Mouse (Mus musculus) forebrain, embryonic 13.5 days (tissue): Measurements from ENCODE around the gene Sema4d. TPM values are rescaled to one million over a fixed set of nuclear protein-coding genes. Genes with fewer than 3 reads are reported as not detected.

ENCODE experiments used
- ATAC-seq: fragments of 200-750 bp; cut with Nextera tagmentation; 2 replicates; pipeline ENCODE4 v1.8.0; 2017
- H3K27ac ChIP-seq: fragments of 300-500 bp; sonication (generic); 2 replicates; pipeline ENCODE4 v1.5.1; 2015; ENCODE audit warnings: inconsistent platforms, mild to moderate bottlenecking, moderate library complexity
- H3K27me3 ChIP-seq: fragments of 300-500 bp; sonication (generic); 2 replicates; pipeline ENCODE4 v1.6.1; 2015; ENCODE audit warnings: mild to moderate bottlenecking, inconsistent platforms
- H3K36me3 ChIP-seq: fragments of 300-500 bp; sonication (generic); 2 replicates; pipeline ENCODE4 v1.6.1; 2015; ENCODE audit warnings: mild to moderate bottlenecking, inconsistent platforms; ENCODE audit not compliant: poor library complexity, severe bottlenecking
- H3K4me1 ChIP-seq: fragments of 300-500 bp; sonication (generic); 2 replicates; pipeline ENCODE4 v1.6.1; 2015; ENCODE audit warnings: inconsistent platforms
- H3K4me2 ChIP-seq: fragments of 300-500 bp; sonication (generic); 2 replicates; pipeline ENCODE4 v1.6.1; 2015; ENCODE audit warnings: inconsistent platforms, mild to moderate bottlenecking, moderate library complexity
- H3K4me3 ChIP-seq: fragments of 300-500 bp; sonication (generic); 2 replicates; pipeline ENCODE4 v1.5.1; 2015; ENCODE audit warnings: mild to moderate bottlenecking, inconsistent platforms
- H3K9ac ChIP-seq: fragments of 300-500 bp; sonication (generic); 2 replicates; pipeline ENCODE4 v1.6.1; 2015; ENCODE audit warnings: mild to moderate bottlenecking, inconsistent platforms
- H3K9me3 ChIP-seq: fragments of 300-500 bp; sonication (generic); replicated peaks from 2 replicates; pipeline ENCODE4 v1.6.1; 2016; ENCODE audit warnings: inconsistent platforms
- WGBS: fragments of 180-500 bp; shearing (Covaris S2); methylation state at CpG from one replicate; pipeline ENCODE4 v1.1.7; 2015; 5-methylcytosine and 5-hydroxymethylcytosine counted together
- microRNA-seq: library from miRNA; unstranded; fragments of <30 nt; microRNA quantifications from one replicate; pipeline ENCODE4, GENCODE M21; 2016
- polyA plus RNA-seq: library from polyadenylated mRNA; unstranded; fragments of >200 nt; fragmentation: Nextera tagmentation; extraction: Ambion mirVana; gene quantifications from 2 replicates; pipeline ENCODE4 v1.2.1, GENCODE M21; 2015

Gene Sema4d
- polyA plus RNA-seq, 1 experiment from 2014 or later, result 10.8 TPM

GRCm38 (mm10) chr13:51647770-51648169 is 145.8 kb downstream of the Sema4d start:
- WGBS, result 87% methylated on average over 3 of the region's 3 CpGs
- no peak overlapping the region for H3K27ac ChIP-seq
- H3K4me3 ChIP-seq, result peak overlapping the region; percentile 78
- H3K4me2 ChIP-seq, result peak overlapping the region; percentile 66
- H3K9me3 ChIP-seq, result no peaks in the 10 kb centered on the region
- no peak for ATAC-seq
- H3K4me1 ChIP-seq, result peaks cover 47% of the 10 kb centered on the region
- H3K9ac ChIP-seq, result peak overlapping the region; percentile 55
- no peaks in the 10 kb centered on the region for H3K27me3 ChIP-seq
- 0 out of 2 replicates have a peak, but pooled peaks cover under 1% of the 10 kb centered on the region for H3K36me3 ChIP-seq

- Histone ChIP-seq H3K4me2 (peak overlapping the region; percentile 81), H3K27ac (no peak overlapping the region), H3K4me1 (peaks cover 38% of the 10 kb centered on the region), H3K4me3 (peak overlapping the region; percentile 78), H3K9ac (peak overlapping the region; percentile 85), H3K36me3 (no peaks in the 10 kb centered on the region), H3K9me3 (no peaks in the 10 kb centered on the region), H3K27me3 (no peaks in the 10 kb centered on the region)
- ATAC-seq, result no peak
- WGBS, result 18% methylated on average over 3 of the region's 3 CpGs
Observed at GRCm38 (mm10) chr13:51646362-51647027, 147.1 kb downstream of the Sema4d start.

- Histone ChIP-seq H3K4me3 (peak overlapping the region; percentile 78), H3K9ac (peak overlapping the region; percentile 85), H3K9me3 (no peaks in the 10 kb centered on the region), H3K4me1 (peaks cover 34% of the 10 kb centered on the region), H3K27me3 (no peaks in the 10 kb centered on the region), H3K4me2 (peak overlapping the region; percentile 81), H3K36me3 (no peaks in the 10 kb centered on the region), H3K27ac (peak overlapping the region; percentile 31; the same call in 1 of the 2 replicates)
- under 1% methylated on average over 7 of the region's 7 CpGs for WGBS
- ATAC-seq, result no peak
Observed at GRCm38 (mm10) chr13:51645872-51646271, 147.7 kb downstream of the Sema4d start.

- Histone ChIP-seq H3K4me3 (peak within 1 kb of the TSS; percentile 78), H3K4me1 (peaks cover 31% of the 10 kb centered on the region), H3K4me2 (peak within 1 kb of the TSS; percentile 81), H3K27me3 (no peaks in the 10 kb centered on the region), H3K36me3 (no peaks in the 10 kb centered on the region), H3K9ac (peak within 1 kb of the TSS; percentile 85), H3K27ac (peak within 1 kb of the TSS; percentile 65), H3K9me3 (no peaks in the 10 kb centered on the region)
- under 1% methylated on average over 83 of the region's 83 CpGs for WGBS
- peak; percentile 99 for ATAC-seq
Observed at GRCm38 (mm10) chr13:51644829-51645789, 148.4 kb downstream of the Sema4d start, which contains the start of gene Cks2. Gene Cks2 (plus strand): TSS chr13:51645232.

GRCm38 (mm10) chr13:51643924-51644828 is 149.4 kb downstream of the Sema4d start:
- peak overlapping the region; percentile 78 for H3K4me3 ChIP-seq
- no peaks in the 10 kb centered on the region for H3K27me3 ChIP-seq
- H3K9me3 ChIP-seq, result no peaks in the 10 kb centered on the region
- peak overlapping the region; percentile 71 for H3K9ac ChIP-seq
- H3K36me3 ChIP-seq, result no peaks in the 10 kb centered on the region
- peak overlapping the region; percentile 81 for H3K4me2 ChIP-seq
- peak overlapping the region; percentile 65 for H3K27ac ChIP-seq
- ATAC-seq, result no peak; the same call in 1 of the 2 replicates
- 45% methylated on average over 20 of the region's 20 CpGs for WGBS
- peaks cover 31% of the 10 kb centered on the region for H3K4me1 ChIP-seq

- WGBS, result 34% methylated on average over 11 of the region's 11 CpGs
- ATAC-seq, result no peak
- no peak overlapping the region for H3K27ac ChIP-seq
Observed at GRCm38 (mm10) chr13:51642171-51642778, 151.3 kb downstream of the Sema4d start.

GRCm38 (mm10) chr13:51641424-51641823 is 152.1 kb downstream of the Sema4d start:
- peaks cover 7% of the 10 kb centered on the region; the same call in 1 of the 2 replicates for H3K4me1 ChIP-seq
- no peaks in the 10 kb centered on the region for H3K9me3 ChIP-seq
- H3K4me2 ChIP-seq, result no peak overlapping the region
- no peak for ATAC-seq
- H3K27ac ChIP-seq, result no peak overlapping the region
- no peaks in the 10 kb centered on the region for H3K36me3 ChIP-seq
- H3K4me3 ChIP-seq, result no peak overlapping the region
- H3K27me3 ChIP-seq, result no peaks in the 10 kb centered on the region
- no peak overlapping the region for H3K9ac ChIP-seq
- 90% methylated on average over 3 of the region's 3 CpGs for WGBS

More at GRCm38 (mm10) chr13:51642171-51642778, 151.3 kb downstream of the Sema4d start:
- H3K27me3 ChIP-seq, result no peaks in the 10 kb centered on the region
- H3K9me3 ChIP-seq, result no peaks in the 10 kb centered on the region
- no peaks in the 10 kb centered on the region for H3K36me3 ChIP-seq
- H3K4me1 ChIP-seq, result peaks cover 16% of the 10 kb centered on the region
- H3K4me3 ChIP-seq, result no peak overlapping the region
- no peak overlapping the region for H3K9ac ChIP-seq
- no peak overlapping the region for H3K4me2 ChIP-seq

GRCm38 (mm10) chr13:51638958-51639357 is 154.6 kb downstream of the Sema4d start:
- 91% methylated on average over 4 of the region's 4 CpGs for WGBS

More at GRCm38 (mm10) chr13:51638958-51639357, 154.6 kb downstream of the Sema4d start:
- Histone ChIP-seq H3K4me2 (no peak overlapping the region), H3K4me1 (no peaks in the 10 kb centered on the region), H3K9ac (no peak overlapping the region), H3K9me3 (no peaks in the 10 kb centered on the region), H3K36me3 (no peaks in the 10 kb centered on the region), H3K4me3 (no peak overlapping the region), H3K27me3 (no peaks in the 10 kb centered on the region), H3K27ac (no peak overlapping the region)
- no peak for ATAC-seq

Small RNAs within 50 kb of the gene (microRNA-seq; reads per million reads assigned to microRNA genes)
- not detected for gene Gm23566

Other genes with a start within 250 kb of the Sema4d start
- 4.2 and 5.2 TPM in 2 replicates for gene Shc3, start 224.3 kb downstream of the Sema4d start, polyA plus RNA-seq
- 290 and 335 TPM in 2 replicates for gene Cks2, start 148.5 kb downstream of the Sema4d start, polyA plus RNA-seq
- gene Secisbp2, start 142.1 kb downstream of the Sema4d start, polyA plus RNA-seq, result 36.1 and 38.0 TPM in 2 replicates
- gene Gadd45g, start 52.9 kb upstream of the Sema4d start, polyA plus RNA-seq, result 235 and 252 TPM in 2 replicates